Mouse (Mus musculus): ENCODE results near the gene Sema3b. TPM values are rescaled to one million over a fixed set of nuclear protein-coding genes. Genes with fewer than 3 reads are reported as not detected.
"Not testable (repeated sequence)": the region's sequence is repeated elsewhere in the genome, so short reads cannot be mapped to it uniquely, and the experiment has no call there.

The Sema3b gene
- polyA plus RNA-seq, 1 experiment: 55.4 TPM

DNA sequence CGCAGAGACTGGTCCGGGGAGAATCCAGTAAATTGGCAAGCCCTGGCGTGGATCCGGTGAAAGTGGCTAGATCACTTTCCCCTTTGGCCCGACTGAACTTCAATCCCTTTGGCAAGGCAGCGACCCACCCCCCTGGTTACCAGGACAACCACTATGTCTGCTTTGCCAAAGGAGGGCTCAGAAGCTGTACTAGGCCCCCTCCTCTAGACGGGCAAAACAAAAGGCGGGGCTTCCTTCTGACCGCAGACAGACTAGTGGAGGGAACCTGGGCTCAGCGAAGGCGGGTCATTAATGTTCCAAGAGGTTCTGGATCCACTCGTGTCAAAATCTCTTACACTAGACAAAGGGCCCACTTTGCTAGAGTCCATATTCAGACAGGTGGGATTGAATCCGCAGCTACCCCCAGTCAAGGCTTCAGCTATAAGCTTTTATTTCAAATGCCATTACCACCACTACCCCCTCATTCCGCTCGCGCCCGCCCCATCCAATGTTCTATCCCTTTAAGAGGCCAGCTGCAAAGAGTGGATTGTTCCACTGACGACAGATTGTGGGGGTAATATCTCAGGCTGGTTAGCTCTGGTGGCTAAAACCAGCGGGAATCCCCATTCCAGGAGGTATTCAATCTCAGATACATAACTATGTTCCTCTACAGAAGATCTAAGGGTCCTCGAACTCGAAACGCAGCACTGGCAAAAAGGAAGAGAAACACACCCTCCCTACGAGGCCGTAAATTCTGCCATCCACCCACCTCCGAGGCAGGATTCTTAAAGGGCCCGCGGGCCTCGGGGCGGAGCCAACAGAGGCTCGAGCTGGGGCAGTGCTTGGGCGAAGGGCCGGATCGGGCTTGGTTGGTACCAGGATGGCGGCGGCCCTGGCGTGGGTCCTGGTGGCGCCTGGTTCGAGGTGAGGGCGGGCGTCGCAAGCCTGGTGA lies 40.4 kb downstream of the Sema3b start:
- Histone ChIP-seq H3K27ac (ENCODE audit: insufficient read depth, low read depth, low read length) (peak overlapping the region; percentile 99), H3K27me3 (ENCODE audit: control insufficient read depth, insufficient read depth, low read length) (no peaks in the 10 kb centered on the region), H3K4me3 (ENCODE audit: low read depth, low read length) (peak overlapping the region; percentile 89), H3K36me3 (ENCODE audit: control insufficient read depth, insufficient read depth, low read length) (peaks cover 20% of the 10 kb centered on the region), H3K4me1 (ENCODE audit: control insufficient read depth, insufficient read depth, insufficient read length, low read length) (peaks cover 39% of the 10 kb centered on the region)
- TF ChIP-seq CTCF (IDR thresholded peaks at IDR 0.05; ENCODE audit: extremely low read depth, insufficient read length, insufficient replicate concordance, low read depth, low read length): no peak
- TF ChIP-seq POLR2A (IDR thresholded peaks at IDR 0.05; ENCODE audit: low read depth, low read length): no peak; the same call in 1 of the 2 replicates
- WGBS: under 1% methylated on average over 41 of the region's 41 CpGs

DNA sequence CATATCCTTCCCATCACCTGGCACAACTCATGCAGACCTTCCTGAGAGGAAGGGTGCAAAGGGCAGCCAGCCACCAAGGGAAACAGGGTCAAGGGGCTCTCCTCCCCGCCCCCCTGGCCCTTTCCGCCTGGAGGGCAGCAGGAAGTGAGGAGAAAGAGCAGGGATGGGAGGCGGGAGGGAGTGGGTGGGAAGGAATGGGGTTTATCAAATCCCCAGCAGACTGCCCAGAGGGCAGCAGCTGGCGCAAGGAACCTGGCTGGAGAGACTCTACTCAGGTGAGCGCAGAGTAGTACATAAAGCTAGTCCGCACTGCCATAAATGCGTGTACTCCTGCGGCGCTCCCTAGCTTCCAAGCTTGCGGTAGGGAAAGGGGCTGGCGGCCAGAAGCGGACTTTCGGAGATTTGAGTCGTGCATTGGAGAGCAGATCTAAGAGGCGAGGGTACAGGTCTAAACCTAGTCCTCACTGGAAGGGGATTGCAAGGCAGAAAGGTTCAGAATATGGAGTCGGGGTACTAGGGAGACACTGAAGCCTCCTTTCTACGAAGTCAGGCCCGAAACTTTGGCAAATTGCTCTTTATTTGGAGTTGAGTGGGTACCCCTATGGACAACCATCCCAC lies 41.2 kb downstream of the Sema3b start, which contains the start of gene Hyal2:
Gene Hyal2 (plus strand): TSS at position 244 of the 618 bp plus-strand sequence.
- Histone ChIP-seq H3K27ac (ENCODE audit: insufficient read depth, low read depth, low read length) (peak within 1 kb of the TSS; percentile 99), H3K4me1 (ENCODE audit: control insufficient read depth, insufficient read depth, insufficient read length, low read length) (peaks cover 39% of the 10 kb centered on the region)
- 13% methylated on average over 18 of the region's 18 CpGs for WGBS

DNA sequence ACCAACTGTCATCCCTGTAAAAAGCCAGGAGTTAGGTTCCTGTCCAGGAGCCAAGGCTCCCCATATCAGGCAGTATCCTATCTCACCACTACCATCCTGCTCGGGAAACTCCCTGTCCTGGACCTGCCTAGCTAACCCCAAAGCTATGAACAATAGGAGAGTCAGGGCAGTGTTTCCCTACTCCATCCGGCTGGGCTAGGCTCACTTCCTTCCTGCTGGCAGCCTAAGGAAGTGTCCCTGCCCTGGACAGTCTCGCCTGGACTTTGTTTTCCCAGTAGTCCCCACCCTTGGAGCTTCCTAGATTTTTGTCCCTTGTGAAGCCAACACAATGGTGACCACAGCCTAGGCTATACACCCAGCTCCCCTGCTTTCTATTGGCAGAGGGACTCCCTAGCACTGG lies 42.2 kb downstream of the Sema3b start:
- peak; percentile 47; the same call in 1 of the 2 replicates for TF ChIP-seq CTCF (IDR thresholded peaks at IDR 0.05; ENCODE audit: extremely low read depth, insufficient read length, insufficient replicate concordance, low read depth, low read length)
- peak; percentile 45; the same call in 1 of the 2 replicates for TF ChIP-seq POLR2A (IDR thresholded peaks at IDR 0.05; ENCODE audit: low read depth, low read length)
- peak overlapping the region; percentile 99 for H3K27ac ChIP-seq (ENCODE audit: insufficient read depth, low read depth, low read length)
- peaks cover 12% of the 10 kb centered on the region for H3K36me3 ChIP-seq (ENCODE audit: control insufficient read depth, insufficient read depth, low read length)
- H3K27me3 ChIP-seq (ENCODE audit: control insufficient read depth, insufficient read depth, low read length): no peaks in the 10 kb centered on the region
- peak overlapping the region; percentile 89 for H3K4me3 ChIP-seq (ENCODE audit: low read depth, low read length)
- WGBS: 19% methylated on average over 3 of the region's 3 CpGs
- peaks cover 35% of the 10 kb centered on the region for H3K4me1 ChIP-seq (ENCODE audit: control insufficient read depth, insufficient read depth, insufficient read length, low read length)

More for the DNA sequence above, 41.2 kb downstream of the Sema3b start, which contains the start of gene Hyal2:
- no peaks in the 10 kb centered on the region for H3K27me3 ChIP-seq (ENCODE audit: control insufficient read depth, insufficient read depth, low read length)
- peaks cover 15% of the 10 kb centered on the region for H3K36me3 ChIP-seq (ENCODE audit: control insufficient read depth, insufficient read depth, low read length)
- H3K4me3 ChIP-seq (ENCODE audit: low read depth, low read length): peak within 1 kb of the TSS; percentile 89
- TF ChIP-seq POLR2A (IDR thresholded peaks at IDR 0.05; ENCODE audit: low read depth, low read length) (peak; percentile 31; the same call in 1 of the 2 replicates), CTCF (IDR thresholded peaks at IDR 0.05; ENCODE audit: extremely low read depth, insufficient read length, insufficient replicate concordance, low read depth, low read length) (no peak)

DNA sequence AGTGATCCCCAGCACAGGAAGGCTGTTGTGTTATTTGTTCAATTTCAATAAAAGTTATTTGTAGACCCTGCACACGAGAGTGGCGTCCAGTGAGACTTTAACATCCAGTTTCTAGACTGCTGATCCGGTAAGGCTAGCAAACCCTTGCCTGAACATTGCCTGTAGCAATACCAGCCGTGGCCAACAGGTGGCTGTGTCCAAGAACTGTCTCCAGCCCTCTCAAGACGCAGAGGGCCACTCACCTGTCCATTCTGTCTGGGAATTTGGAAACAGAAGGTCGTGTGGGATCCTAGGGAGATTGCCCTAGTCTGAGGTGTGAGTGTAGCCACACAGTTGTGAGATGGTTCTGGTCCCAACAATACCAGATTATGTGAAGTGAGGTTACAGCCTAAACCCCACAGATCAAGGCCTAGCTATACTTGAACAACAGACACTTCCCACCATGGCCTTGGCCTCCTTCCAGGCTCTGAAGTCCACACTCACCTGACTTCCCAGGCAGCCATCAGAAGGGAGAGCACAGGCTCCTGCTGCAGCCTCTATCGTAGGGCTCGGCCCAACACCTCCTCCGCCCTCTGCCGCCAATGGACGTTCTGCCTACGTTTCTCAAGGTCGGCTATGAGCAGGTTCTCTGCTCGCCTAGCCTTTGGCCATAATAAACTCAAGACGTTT lies 42.9 kb downstream of the Sema3b start:
- 10% methylated on average over 15 of the region's 15 CpGs for WGBS
- Histone ChIP-seq H3K27me3 (ENCODE audit: control insufficient read depth, insufficient read depth, low read length) (no peaks in the 10 kb centered on the region), H3K36me3 (ENCODE audit: control insufficient read depth, insufficient read depth, low read length) (peaks cover 19% of the 10 kb centered on the region), H3K27ac (ENCODE audit: insufficient read depth, low read depth, low read length) (peak overlapping the region; percentile 99), H3K4me1 (ENCODE audit: control insufficient read depth, insufficient read depth, insufficient read length, low read length) (peaks cover 32% of the 10 kb centered on the region), H3K4me3 (ENCODE audit: low read depth, low read length) (peak overlapping the region; percentile 42)
- peak; percentile 85; the same call in 1 of the 2 replicates for TF ChIP-seq CTCF (IDR thresholded peaks at IDR 0.05; ENCODE audit: extremely low read depth, insufficient read length, insufficient replicate concordance, low read depth, low read length)
- TF ChIP-seq POLR2A (IDR thresholded peaks at IDR 0.05; ENCODE audit: low read depth, low read length): peak; percentile 37; the same call in 1 of the 2 replicates

DNA sequence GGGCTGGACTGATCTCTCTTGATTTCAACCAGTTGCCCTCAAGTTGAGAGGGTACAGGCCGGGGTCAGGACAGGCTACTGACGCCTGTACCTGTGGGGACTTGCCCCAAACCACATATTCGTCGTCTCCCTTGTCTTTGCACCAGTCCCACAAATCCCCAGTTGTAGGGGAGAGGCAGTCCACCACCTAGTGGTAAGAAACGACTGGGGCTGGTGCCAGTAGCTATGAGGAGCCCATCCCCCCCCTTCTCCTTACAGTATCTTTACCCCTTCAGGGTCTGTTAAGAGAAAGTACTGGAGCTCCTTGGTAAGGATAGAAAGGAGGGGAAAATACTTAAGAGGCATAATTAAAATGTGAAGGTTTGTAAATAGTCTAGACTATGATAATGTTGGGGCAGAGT lies 43.5 kb downstream of the Sema3b start:
- Histone ChIP-seq H3K27ac (ENCODE audit: insufficient read depth, low read depth, low read length) (peak overlapping the region; percentile 99), H3K4me1 (ENCODE audit: control insufficient read depth, insufficient read depth, insufficient read length, low read length) (peaks cover 28% of the 10 kb centered on the region), H3K36me3 (ENCODE audit: control insufficient read depth, insufficient read depth, low read length) (peaks cover 25% of the 10 kb centered on the region), H3K4me3 (ENCODE audit: low read depth, low read length) (peak overlapping the region; percentile 27)
- 45% methylated on average over 5 of the region's 5 CpGs for WGBS
- not testable (repeated sequence) for H3K27me3 ChIP-seq (ENCODE audit: control insufficient read depth, insufficient read depth, low read length)

DNA sequence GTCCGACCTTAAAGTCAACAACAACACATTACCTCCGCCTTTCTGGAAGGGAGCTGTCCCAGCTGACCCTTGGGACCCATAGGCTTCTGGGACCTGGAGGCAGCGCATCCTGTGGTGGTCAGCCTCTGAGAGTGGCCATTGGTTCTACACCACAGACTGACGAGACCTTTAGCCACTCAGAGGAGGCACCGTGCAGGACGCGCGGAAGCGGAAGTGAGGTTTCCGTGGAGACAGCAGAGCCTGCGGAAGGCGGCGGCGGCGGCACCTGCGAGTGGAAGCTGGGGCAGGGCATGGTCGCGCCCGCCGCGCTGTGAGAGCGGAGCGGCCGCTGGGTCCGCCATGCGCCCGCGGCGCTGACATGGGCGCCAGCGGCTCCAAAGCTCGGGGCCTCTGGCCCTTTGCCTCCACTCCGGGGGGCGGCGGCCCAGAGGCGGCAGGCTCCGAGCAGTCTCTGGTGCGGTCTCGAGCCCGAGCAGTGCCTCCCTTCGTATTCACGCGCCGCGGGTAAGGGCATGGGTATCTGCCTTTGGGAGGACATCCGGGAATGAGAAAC lies 45.9 kb downstream of the Sema3b start, which contains the start of gene Tusc2:
Gene Tusc2 (plus strand): TSS at position 227 of the 553 bp plus-strand sequence.
- peaks cover 47% of the 10 kb centered on the region for H3K36me3 ChIP-seq (ENCODE audit: control insufficient read depth, insufficient read depth, low read length)
- TF ChIP-seq POLR2A (IDR thresholded peaks at IDR 0.05; ENCODE audit: low read depth, low read length) (peak; percentile 69), CTCF (IDR thresholded peaks at IDR 0.05; ENCODE audit: extremely low read depth, insufficient read length, insufficient replicate concordance, low read depth, low read length) (no peak)
- H3K27ac ChIP-seq (ENCODE audit: insufficient read depth, low read depth, low read length): peak within 1 kb of the TSS; percentile 50
- WGBS: under 1% methylated on average over 46 of the region's 46 CpGs
- peaks cover 19% of the 10 kb centered on the region for H3K4me1 ChIP-seq (ENCODE audit: control insufficient read depth, insufficient read depth, insufficient read length, low read length)
- H3K27me3 ChIP-seq (ENCODE audit: control insufficient read depth, insufficient read depth, low read length): no peaks in the 10 kb centered on the region
- H3K4me3 ChIP-seq (ENCODE audit: low read depth, low read length): peak within 1 kb of the TSS; percentile 90
